Mouse (Mus musculus) heart, embryonic 11.5 days (tissue): Measurements from ENCODE around the gene C2cd3. TPM values are rescaled to one million over a fixed set of nuclear protein-coding genes. Genes with fewer than 3 reads are reported as not detected.

ENCODE experiments used
- ATAC-seq: fragments of 200-750 bp; cut with Nextera tagmentation; replicated peaks from 2 replicates; pipeline ENCODE4 v1.8.0; 2017; ENCODE audit warnings: moderate library complexity; ENCODE audit not compliant: insufficient number of reproducible peaks, low FRiP score, low TSS enrichment
- H3K27ac ChIP-seq: fragments of 300-500 bp; sonication (generic); 2 replicates; pipeline ENCODE4 v1.5.1; 2014; ENCODE audit warnings: mild to moderate bottlenecking, low read depth, low read length
- H3K27me3 ChIP-seq: fragments of 300-500 bp; sonication (generic); 2 replicates; pipeline ENCODE4 v1.6.1; 2014; ENCODE audit warnings: mild to moderate bottlenecking, low read length, mixed read lengths; ENCODE audit not compliant: control insufficient read depth, insufficient read depth
- H3K36me3 ChIP-seq: fragments of 300-500 bp; sonication (generic); 2 replicates; pipeline ENCODE4 v1.6.1; 2014; ENCODE audit warnings: mild to moderate bottlenecking, low read length, moderate library complexity, mixed read lengths; ENCODE audit not compliant: control insufficient read depth, insufficient read depth
- H3K4me1 ChIP-seq: fragments of 300-500 bp; sonication (generic); 2 replicates; pipeline ENCODE4 v1.6.1; 2014; ENCODE audit warnings: low read length; ENCODE audit not compliant: control insufficient read depth, insufficient read depth
- H3K4me2 ChIP-seq: fragments of 300-500 bp; sonication (generic); 2 replicates; pipeline ENCODE4 v1.6.1; 2014; ENCODE audit warnings: mild to moderate bottlenecking, moderate library complexity
- H3K4me3 ChIP-seq: fragments of 300-500 bp; sonication (generic); 2 replicates; pipeline ENCODE4 v1.5.1; 2014; ENCODE audit warnings: low read depth, low read length
- H3K9ac ChIP-seq: fragments of 300-500 bp; sonication (generic); 2 replicates; pipeline ENCODE4 v1.6.1; 2014; ENCODE audit warnings: mild to moderate bottlenecking, low read depth, low read length, moderate library complexity
- H3K9me3 ChIP-seq: fragments of 300-500 bp; sonication (generic); replicated peaks from 2 replicates; pipeline ENCODE4 v1.6.1; 2016; ENCODE audit warnings: low read length; ENCODE audit not compliant: control insufficient read depth
- WGBS: fragments of 180-500 bp; shearing (Covaris S2); extraction: QIAGEN DNeasy Blood & Tissue Kit; methylation state at CpG from one replicate; pipeline ENCODE4 v1.1.7; 2014; ENCODE audit not compliant: insufficient replicate concordance; 5-methylcytosine and 5-hydroxymethylcytosine counted together
- polyA plus RNA-seq: library from polyadenylated mRNA; unstranded; fragments of >200 nt; fragmentation: Nextera tagmentation; extraction: Ambion mirVana; gene quantifications from 2 replicates; pipeline ENCODE4 v1.2.1, GENCODE M21; 2014

Gene C2cd3
- polyA plus RNA-seq, 1 experiment from 2014 or later = 22.7 TPM

DNA sequence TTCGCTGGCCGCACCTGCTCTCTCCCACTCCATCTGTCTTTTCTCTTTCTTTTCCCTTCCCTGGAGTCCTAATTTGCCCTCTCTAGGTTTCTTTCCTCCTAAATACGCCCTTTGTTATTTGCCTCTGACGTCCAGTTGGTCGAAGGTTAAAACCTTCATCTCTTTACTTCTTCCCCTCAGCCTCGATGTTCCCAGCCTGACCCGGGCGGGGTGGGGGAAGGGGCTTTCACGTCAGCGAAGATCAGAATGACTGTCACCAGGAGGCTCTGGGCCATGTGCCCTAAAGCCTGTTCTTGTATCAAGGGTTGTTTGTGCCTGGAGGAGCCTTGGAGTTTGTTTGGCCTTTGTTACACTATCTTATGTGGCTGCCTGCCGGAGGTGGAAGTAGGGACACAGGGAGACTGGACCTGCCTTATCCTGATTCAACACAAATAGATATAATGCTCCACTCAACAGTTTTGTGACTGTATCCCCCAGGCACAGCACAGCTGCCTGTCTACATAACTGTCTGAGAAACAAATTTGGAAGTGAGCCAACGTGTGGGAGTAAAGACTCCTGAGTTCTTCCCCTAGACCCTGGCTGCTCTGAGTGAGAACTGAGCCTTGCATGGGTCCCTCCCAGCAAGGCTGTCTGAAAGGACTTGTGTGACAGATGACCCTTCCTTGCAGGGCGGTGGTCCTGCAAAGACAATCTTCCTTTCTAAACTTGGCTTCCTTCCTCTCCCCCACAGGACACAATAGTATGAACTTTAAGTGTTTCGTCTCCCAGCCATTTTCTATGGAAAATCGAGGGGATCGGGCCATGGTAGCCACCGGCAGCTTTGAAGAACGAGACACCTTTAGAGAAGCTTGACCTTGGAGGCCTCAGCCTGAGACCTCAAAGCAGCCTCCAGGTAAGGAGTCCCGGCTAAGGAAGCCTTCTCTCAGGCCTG is 121.7 kb downstream of the C2cd3 start:
- 29% methylated on average over 19 of the region's 19 CpGs for WGBS
- H3K4me1 ChIP-seq = peaks cover 23% of the 10 kb centered on the region
- no peak; the same call in 1 of the 2 replicates for ATAC-seq

DNA sequence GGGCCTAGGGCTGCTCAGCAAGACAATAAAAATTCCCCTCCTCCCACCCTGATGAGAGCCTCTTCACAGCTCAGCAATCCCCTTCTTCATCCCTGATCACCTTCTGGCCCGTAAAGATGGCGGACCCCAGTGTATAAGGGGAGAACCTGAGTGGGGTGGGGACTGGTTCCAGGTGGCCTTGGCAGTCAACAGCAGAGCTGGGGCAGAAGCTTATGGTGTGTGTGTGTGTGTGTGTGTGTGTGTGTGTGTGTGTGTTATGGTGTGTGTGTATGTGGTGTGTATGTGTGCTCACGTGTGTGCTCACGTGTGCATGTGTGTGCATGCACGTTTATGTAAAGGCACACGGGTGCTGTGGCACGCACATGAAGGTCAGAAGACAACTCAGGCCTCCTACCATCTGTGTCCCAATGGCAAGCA is 122.4 kb downstream of the C2cd3 start:
- no peak for ATAC-seq
- Histone ChIP-seq H3K9ac (peak overlapping the region; percentile 75), H3K4me3 (peak overlapping the region; percentile 61), H3K4me1 (peaks cover 23% of the 10 kb centered on the region), H3K27me3 (no peaks in the 10 kb centered on the region), H3K27ac (peak overlapping the region; percentile 83), H3K36me3 (peaks cover 18% of the 10 kb centered on the region), H3K4me2 (peak overlapping the region; percentile 98), H3K9me3 (no peaks in the 10 kb centered on the region)
- WGBS = 90% methylated on average over 7 of the region's 7 CpGs

More for the DNA sequence above, 121.7 kb downstream of the C2cd3 start:
- Histone ChIP-seq H3K9me3 (no peaks in the 10 kb centered on the region), H3K9ac (peak overlapping the region; percentile 75), H3K4me3 (peak overlapping the region; percentile 61), H3K36me3 (peaks cover 18% of the 10 kb centered on the region), H3K27ac (peak overlapping the region; percentile 83), H3K4me2 (peak overlapping the region; percentile 98), H3K27me3 (no peaks in the 10 kb centered on the region)

DNA sequence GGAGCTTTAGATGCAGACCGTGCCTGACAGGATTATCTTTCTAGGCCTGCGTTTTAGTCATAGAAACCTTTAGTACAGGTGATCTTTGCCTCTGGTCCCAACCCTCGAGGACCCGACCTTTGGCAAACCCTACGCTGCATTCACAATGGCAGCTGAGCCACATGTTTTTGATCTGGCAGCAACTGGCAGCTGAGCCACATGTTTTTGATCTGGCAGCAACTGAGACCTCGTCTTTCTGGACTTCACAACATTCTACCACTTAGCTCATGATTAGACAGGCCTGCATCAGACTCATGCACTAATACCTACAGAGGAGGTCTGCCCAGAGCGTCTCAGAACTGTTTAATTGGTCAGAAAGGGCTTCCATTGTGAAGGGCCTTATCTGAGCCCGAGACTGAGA is 123.0 kb downstream of the C2cd3 start:
- no peak for ATAC-seq
- 37% methylated on average over 8 of the region's 8 CpGs for WGBS
- H3K9ac ChIP-seq = peak overlapping the region; percentile 56; the same call in 1 of the 2 replicates
- H3K9me3 ChIP-seq = no peaks in the 10 kb centered on the region
- H3K4me3 ChIP-seq = peak overlapping the region; percentile 61
- H3K27ac ChIP-seq = peak overlapping the region; percentile 83
- peak overlapping the region; percentile 98 for H3K4me2 ChIP-seq
- H3K4me1 ChIP-seq = peaks cover 23% of the 10 kb centered on the region
- H3K36me3 ChIP-seq = peaks cover 20% of the 10 kb centered on the region
- H3K27me3 ChIP-seq = no peaks in the 10 kb centered on the region

DNA sequence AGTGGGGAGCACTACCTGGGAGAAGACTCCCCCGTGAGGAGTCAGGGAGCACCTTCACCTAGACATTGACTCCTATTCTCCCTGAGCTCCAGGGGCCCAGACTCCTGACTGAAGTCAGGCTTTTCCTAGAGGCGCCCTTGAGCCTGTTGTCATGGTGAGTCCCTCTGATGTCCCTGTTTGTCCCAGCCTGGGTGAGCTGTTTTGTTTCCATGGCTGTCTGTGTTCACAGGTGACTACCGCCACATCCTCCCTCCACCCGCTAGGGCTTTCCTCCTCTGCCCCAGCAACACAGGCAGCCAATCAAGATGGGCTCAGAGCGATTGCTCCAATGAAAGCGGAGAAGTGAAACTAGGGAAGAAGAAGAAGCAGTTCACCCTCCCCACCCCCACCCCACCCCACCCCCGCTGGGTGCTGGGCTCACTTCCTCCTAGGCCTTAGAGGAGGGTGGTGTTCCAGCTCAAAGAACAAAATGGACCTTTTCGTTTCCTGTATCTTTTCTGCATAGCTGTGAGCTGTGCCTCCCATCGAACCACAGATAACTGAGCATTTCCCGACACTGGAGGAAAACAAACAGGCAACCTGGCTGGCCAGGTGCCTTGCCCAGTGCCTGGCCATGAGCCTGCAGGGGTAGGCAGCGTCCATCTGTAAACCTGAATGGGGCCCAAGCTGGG is 123.7 kb downstream of the C2cd3 start:
- Histone ChIP-seq H3K4me3 (peak overlapping the region; percentile 61), H3K9ac (peak overlapping the region; percentile 56), H3K4me1 (peaks cover 23% of the 10 kb centered on the region), H3K36me3 (peaks cover 22% of the 10 kb centered on the region), H3K27me3 (no peaks in the 10 kb centered on the region), H3K4me2 (peak overlapping the region; percentile 98), H3K9me3 (no peaks in the 10 kb centered on the region), H3K27ac (peak overlapping the region; percentile 83)
- 22% methylated on average over 11 of the region's 11 CpGs for WGBS
- peak; percentile 50 for ATAC-seq

DNA sequence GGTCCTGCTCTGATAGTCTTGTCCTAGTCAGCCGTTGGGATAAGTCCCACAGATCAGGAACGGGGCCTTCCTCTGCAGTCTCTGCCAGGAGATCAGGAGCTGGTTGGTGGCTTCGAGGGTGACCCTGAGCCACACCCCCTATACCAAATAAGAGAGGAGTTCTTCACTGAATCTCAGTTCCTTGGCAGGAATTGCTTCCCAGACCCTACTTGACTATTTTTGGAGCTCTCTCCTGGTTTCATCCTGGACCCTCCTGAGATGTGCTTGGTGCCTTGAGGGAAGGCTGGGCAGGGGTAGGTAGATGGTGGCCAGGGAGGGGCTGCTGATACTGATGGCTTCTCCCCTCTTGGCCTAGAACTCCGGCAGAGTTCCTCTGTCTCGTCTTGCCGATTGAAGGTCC is 124.3 kb downstream of the C2cd3 start:
- Histone ChIP-seq H3K36me3 (peaks cover 22% of the 10 kb centered on the region), H3K4me2 (peak overlapping the region; percentile 98), H3K4me3 (peak overlapping the region; percentile 61), H3K27ac (peak overlapping the region; percentile 83; the same call in 1 of the 2 replicates), H3K9ac (peak overlapping the region; percentile 56; the same call in 1 of the 2 replicates), H3K4me1 (peaks cover 23% of the 10 kb centered on the region), H3K9me3 (no peaks in the 10 kb centered on the region), H3K27me3 (no peaks in the 10 kb centered on the region)
- 78% methylated on average over 6 of the region's 6 CpGs for WGBS
- ATAC-seq = no peak

DNA sequence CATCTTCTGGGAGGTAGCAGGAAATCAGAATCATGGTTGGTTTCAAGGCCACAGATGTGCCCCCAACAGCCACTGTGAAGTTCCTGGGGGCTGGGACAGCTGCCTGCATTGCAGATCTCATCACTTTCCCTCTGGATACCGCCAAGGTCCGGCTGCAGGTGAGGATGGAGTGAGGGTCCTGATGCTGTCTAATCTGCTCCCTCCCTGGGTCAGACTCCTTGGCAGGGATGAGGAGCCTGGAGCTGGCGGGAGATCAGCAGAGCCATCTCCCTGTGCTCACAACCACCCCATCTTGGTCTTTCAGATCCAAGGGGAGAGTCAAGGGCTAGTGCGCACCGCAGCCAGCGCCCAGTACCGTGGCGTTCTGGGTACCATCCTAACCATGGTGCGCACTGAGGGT is 124.8 kb downstream of the C2cd3 start:
- Histone ChIP-seq H3K4me3 (no peak overlapping the region), H3K4me1 (peaks cover 23% of the 10 kb centered on the region), H3K9ac (no peak overlapping the region), H3K36me3 (peaks cover 22% of the 10 kb centered on the region), H3K27me3 (no peaks in the 10 kb centered on the region), H3K27ac (no peak overlapping the region), H3K4me2 (no peak overlapping the region; the same call in 1 of the 2 replicates), H3K9me3 (no peaks in the 10 kb centered on the region)
- WGBS = 98% methylated on average over 9 of the region's 9 CpGs
- no peak for ATAC-seq

DNA sequence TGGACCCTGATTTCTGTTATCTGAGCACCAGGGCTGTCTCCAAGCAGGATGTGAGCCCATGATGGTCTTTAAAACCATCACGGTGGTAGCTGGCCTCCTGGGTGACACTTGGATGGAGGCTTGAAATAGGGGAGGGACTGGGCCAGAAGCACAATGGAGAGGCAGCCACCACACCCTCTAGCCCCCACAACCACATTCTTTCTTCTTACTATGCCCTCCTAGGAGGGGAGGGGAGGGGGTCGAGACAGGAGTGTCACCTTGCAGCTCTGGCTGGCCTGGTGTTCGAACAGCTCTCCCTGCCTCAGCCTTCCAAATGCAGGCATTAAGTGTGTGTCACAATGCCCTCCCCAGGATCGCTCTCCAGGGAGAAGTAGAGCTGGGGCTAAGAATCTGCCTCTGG is 125.4 kb downstream of the C2cd3 start:
- Histone ChIP-seq H3K27ac (no peak overlapping the region), H3K9ac (no peak overlapping the region), H3K36me3 (peaks cover 22% of the 10 kb centered on the region), H3K27me3 (no peaks in the 10 kb centered on the region), H3K9me3 (no peaks in the 10 kb centered on the region), H3K4me2 (no peak overlapping the region), H3K4me1 (peaks cover 23% of the 10 kb centered on the region), H3K4me3 (no peak overlapping the region)
- no peak for ATAC-seq
- 79% methylated on average over 4 of the region's 4 CpGs for WGBS

DNA sequence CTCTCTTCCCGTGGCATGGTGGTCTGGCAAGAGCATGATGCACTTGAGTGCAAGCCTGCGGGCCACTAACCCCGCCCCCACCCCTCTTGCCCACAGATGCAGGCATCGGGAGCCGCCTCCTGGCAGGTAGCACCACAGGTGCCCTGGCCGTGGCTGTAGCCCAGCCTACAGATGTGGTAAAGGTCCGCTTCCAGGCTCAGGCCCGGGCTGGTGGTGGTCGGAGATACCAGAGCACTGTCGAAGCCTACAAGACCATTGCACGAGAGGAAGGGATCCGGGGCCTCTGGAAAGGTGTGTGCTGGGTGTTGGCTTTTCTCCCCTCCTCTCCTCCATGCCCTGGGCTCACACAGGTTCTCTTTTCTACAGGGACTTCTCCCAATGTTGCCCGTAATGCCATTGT is 125.9 kb downstream of the C2cd3 start:
- Histone ChIP-seq H3K9me3 (no peaks in the 10 kb centered on the region), H3K27me3 (no peaks in the 10 kb centered on the region), H3K4me3 (no peak overlapping the region), H3K27ac (no peak overlapping the region), H3K4me2 (no peak overlapping the region), H3K36me3 (peaks cover 22% of the 10 kb centered on the region), H3K9ac (no peak overlapping the region), H3K4me1 (peaks cover 23% of the 10 kb centered on the region)
- ATAC-seq = no peak
- WGBS = 92% methylated on average over 13 of the region's 13 CpGs
